Mouse (Mus musculus) ES-Bruce4 (cell line): ENCODE measurements around the gene Srrm2.

Source experiments
- CTCF ChIP-seq: IDR thresholded peaks from one replicate; pipeline ENCODE4 v1.8.1; 2011; ENCODE audit warnings: low read depth, low read length
- POLR2A ChIP-seq: IDR thresholded peaks from one replicate; pipeline ENCODE4 v1.8.1; 2011; ENCODE audit warnings: low read length; ENCODE audit not compliant: insufficient read depth

DNA sequence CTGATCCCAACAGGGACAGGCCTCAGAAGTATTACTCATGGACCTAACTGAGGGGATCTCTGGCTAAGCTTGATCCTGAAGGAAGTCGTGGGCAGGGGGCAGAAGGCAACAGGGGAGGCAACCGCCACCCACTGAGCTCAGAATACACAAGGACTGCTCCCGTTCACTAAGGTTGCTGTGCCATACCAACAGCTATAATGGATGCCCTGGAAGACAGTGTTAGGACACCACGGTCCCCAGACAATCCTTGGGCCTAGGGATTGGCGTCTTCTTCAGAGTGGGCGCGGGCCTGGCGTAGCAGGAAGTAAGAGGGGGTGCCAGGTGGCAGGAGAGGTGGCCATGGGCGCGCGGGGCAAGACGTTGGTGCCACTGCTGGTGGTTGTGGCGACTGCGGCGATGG is 77.4 kb downstream of the Srrm2 start, which contains the start of gene Prss21:
- no peak for TF ChIP-seq CTCF
- TF ChIP-seq POLR2A = no peak
